Mouse (Mus musculus) macrophage (primary cell): ENCODE results near the gene Nudt13. TPM values are rescaled to one million over a fixed set of nuclear protein-coding genes. Genes with fewer than 3 reads are reported as not detected.

Experiments
- H3K27ac ChIP-seq: fragments of 350-480 bp; formaldehyde crosslinking; 2 replicates; pipeline ENCODE4 v1.9.0; 2021
- H3K36me3 ChIP-seq: fragments of 350-480 bp; formaldehyde crosslinking; 2 replicates; pipeline ENCODE4 v1.9.0; 2021; ENCODE audit errors: inconsistent target
- H3K4me3 ChIP-seq: fragments of 350-480 bp; formaldehyde crosslinking; 2 replicates; pipeline ENCODE4 v1.9.0; 2021; ENCODE audit errors: inconsistent target
- H3K79me2 ChIP-seq: fragments of 350-480 bp; formaldehyde crosslinking; 2 replicates; pipeline ENCODE4 v1.9.0; 2021; ENCODE audit errors: inconsistent target
- WGBS: methylation state at CpG from one replicate; pipeline ENCODE4 v1.1.7; 2026; ENCODE audit warnings: inconsistent platforms; ENCODE audit not compliant: missing documents; 5-methylcytosine and 5-hydroxymethylcytosine counted together
- polyA plus RNA-seq: library from polyadenylated mRNA; stranded (reverse); fragments of 250-400 nt; gene quantifications from 3 replicates; pipeline ENCODE4 v1.2.4, GENCODE M21; 2018; ENCODE audit warnings: inconsistent platforms
- total RNA-seq, 78 experiments: library from RNA; depleted of rRNA; stranded (reverse); fragments of 250-400 nt; gene quantifications; 1 replicate in 9 of 78; 2 replicates in 24 of 78; 3 replicates in 43 of 78; 4 replicates in 2 of 78; pipeline ENCODE4 v1.2.4; 2018; ENCODE audit warnings: inconsistent platforms in 56 of 78

Gene Nudt13
- total RNA-seq (2018; cell fraction: chromatin; rRNA removed) = 100 to 1,000 TPM in 1 of 26 experiments, 10 to 100 TPM in 25; 18.4 to 109 (median 60.5) TPM
- 10 to 100 TPM in 21 of 26 experiments, 1 to 10 TPM in 5; 7.2 to 20.7 (median 12.8) TPM for total RNA-seq (2018; cell fraction: cytosol; rRNA removed)
- 10 to 100 TPM; 18.0 to 93.6 (median 44.3) TPM for total RNA-seq (2018; cell fraction: nucleus; rRNA removed)
- 14.1 to 21.2 TPM (median 17.6 TPM) in 3 replicates for polyA plus RNA-seq

DNA sequence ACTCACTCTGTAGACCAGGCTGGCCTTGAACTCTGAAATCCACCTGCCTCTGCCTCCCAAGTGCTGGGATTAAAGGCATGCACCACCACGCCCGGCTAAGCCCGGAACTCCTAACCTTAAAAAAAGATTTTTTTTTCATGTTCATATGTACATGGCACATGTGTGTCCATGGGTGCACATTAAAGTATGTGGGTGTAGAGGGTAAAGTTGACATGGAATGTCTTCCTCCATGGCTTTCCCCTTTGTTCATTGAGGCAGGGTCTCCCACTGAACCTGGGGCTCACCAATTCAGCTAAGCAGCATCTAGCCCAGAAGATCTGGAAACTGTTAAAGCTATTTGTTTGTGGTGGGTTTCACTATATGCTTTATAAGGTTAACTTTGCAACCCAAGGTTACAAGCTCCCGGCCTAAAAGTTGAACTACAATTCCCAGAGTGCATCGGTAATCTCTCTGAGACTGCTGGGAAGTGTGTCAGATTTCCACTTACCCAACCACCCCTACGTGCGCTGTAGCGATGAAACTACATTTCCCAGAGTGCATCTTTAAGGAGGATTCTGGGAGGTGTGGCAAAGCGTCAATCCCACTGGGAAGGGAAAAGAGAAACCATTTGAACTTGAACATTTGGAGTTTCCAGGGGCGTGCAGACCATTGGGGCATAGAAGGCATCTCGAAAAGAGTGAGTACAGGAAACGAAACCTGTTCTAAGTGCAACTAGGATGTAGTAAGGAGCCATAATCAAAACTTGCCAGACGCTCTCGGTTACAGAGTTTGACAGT lies at the start of gene Nudt13:
TSS of gene Nudt13 (plus strand) at position 581 of the 776 bp plus-strand sequence.
- peaks cover 42% of the 10 kb centered on the region for H3K79me2 ChIP-seq
- 21% methylated on average over 14 of the region's 14 CpGs for WGBS
- H3K27ac ChIP-seq = peak within 1 kb of the TSS; percentile 37; the same call in 1 of the 2 replicates
- H3K36me3 ChIP-seq = no peaks in the 10 kb centered on the region
- peak within 1 kb of the TSS; percentile 69 for H3K4me3 ChIP-seq

DNA sequence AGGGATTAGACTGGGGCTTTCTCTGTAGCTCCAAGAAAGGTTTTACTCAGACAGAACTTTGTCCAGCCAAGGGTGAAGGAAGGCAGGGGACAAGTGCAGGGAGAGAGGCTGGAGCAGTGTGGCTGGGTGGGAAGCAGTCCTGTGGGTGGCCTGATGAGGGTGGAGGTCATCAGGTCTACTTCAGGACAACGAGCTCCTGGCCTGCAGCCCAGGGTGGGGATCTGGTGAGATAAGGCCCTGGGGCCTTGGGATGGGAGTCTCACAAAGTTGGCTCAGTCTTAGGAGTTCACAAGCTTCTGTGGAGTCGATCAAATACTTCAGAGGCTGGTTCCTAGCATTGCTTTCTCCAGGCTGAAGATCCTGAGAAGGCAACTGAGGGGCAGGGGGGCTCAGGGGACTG lies 49.2 kb upstream of the Nudt13 start:
- no peaks in the 10 kb centered on the region for H3K79me2 ChIP-seq
- H3K4me3 ChIP-seq = no peak overlapping the region
- 68% methylated on average over 2 of the region's 2 CpGs for WGBS
- no peak overlapping the region for H3K27ac ChIP-seq
- H3K36me3 ChIP-seq = no peaks in the 10 kb centered on the region

DNA sequence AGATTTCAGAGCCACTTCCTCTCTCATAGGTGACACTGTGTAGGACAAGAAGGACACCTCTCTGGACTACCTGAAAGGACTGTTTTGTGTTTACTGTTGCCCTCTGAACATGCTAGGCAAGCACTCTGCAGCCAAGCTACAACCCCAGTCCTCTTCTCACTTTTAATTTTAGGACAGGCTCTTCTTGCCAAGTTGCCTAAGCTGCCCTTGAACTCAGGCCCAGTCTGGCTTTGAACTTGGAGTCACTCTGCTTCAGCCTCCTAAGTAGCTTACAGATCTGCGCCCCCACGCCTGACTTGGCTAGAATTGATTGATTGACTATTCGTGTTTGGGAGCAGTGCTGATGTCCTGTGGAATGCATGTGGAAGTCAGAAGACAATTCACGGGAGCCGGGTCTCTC lies 48.6 kb upstream of the Nudt13 start:
- H3K36me3 ChIP-seq = no peaks in the 10 kb centered on the region
- WGBS = 83% methylated on average over 5 of the region's 5 CpGs
- H3K79me2 ChIP-seq = no peaks in the 10 kb centered on the region
- H3K4me3 ChIP-seq = no peak overlapping the region
- H3K27ac ChIP-seq = no peak overlapping the region

DNA sequence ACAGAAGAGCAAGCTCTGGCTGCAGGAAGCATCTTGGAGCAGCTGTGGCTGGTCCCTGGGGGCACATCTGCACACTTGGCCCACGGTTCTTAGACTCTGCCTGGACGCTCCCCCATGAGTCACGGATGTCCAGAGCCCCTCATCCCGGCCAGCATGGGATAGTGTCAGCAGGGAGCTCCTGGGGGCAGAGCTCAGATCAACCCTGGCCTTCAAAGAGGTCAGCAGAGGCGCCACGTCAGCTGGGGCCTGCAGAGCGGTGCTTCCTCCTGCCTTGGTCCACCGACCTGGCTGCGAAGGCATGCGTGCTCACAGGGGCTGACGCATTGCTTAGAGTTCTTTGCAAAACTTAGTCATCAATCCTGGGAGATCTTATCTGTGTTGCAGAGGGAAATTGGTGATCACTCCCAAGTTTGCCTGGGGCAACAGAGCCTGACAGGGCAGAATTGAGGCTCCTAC lies 47.7 kb upstream of the Nudt13 start:
- 93% methylated on average over 11 of the region's 11 CpGs for WGBS
- H3K79me2 ChIP-seq = no peaks in the 10 kb centered on the region
- no peak overlapping the region for H3K27ac ChIP-seq
- H3K36me3 ChIP-seq = no peaks in the 10 kb centered on the region
- no peak overlapping the region for H3K4me3 ChIP-seq

DNA sequence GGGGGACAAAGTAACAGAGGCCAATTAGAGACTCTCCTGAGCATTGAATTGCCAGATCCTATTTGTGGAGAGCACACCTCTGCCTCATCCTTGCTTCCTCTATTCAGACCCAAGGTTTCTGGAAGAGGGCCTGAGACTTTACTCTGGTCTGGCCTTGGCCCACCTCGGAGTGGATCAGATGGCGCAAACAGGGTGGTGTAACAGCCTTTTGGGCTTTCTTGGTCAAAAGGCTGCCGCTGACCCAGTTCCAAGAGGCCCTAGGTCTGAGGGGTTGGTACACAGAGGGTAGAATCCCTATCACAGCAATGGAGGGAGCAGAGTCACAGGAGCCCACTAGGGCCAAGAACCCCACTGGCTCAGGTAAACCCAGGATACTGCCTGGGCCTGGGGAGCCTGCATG lies 46.5 kb upstream of the Nudt13 start:
- Histone ChIP-seq H3K36me3 (no peaks in the 10 kb centered on the region), H3K27ac (no peak overlapping the region), H3K4me3 (no peak overlapping the region), H3K79me2 (no peaks in the 10 kb centered on the region)
- 84% methylated on average over 3 of the region's 3 CpGs for WGBS

DNA sequence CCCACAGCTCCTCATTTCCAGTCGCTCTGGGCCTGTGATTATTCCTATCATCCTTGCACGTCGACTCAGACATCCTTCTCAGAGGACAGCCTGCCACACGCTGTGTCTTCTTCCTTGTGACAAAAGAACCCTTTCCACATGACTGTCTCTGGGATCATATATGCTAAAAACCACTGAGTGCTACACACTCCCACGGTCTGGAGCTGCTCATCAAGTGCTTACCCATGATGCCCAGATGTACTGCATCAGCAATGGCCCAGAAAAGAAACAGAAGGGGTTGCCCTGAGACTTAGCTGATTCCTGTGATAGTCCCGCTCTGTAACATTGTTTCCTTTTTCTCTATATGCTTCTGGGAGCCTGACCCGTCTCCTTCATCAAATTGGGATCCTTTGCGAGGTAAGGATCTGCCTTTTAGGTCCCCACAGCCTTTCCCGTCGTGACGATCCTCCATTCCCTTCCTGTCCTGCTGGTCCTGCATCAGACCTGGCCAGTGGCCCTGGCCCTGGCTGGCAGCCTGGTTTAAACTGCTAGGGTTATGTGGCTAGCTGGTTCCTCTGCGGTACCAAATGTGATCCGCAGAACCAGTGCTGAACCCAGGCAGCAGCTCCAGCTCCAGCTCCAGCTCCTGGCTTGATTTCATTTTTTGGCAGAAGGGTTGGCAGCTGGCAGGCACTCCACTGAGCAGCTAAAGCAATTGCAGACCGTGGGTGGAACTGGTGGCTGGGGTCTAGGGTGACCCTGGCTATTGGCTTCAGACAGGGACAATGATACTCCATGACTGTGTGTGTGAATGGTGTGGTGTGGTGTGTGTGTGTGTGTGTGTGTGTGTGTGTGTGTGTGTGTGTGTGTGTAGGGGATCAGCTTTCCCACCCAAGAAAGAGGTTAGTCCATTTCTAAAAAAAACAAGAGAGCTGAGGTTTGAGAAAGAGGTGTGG lies 44.0 kb upstream of the Nudt13 start:
- H3K79me2 ChIP-seq = no peaks in the 10 kb centered on the region
- 85% methylated on average over 14 of the region's 14 CpGs for WGBS
- no peak overlapping the region for H3K4me3 ChIP-seq
- no peaks in the 10 kb centered on the region for H3K36me3 ChIP-seq
- no peak overlapping the region for H3K27ac ChIP-seq

DNA sequence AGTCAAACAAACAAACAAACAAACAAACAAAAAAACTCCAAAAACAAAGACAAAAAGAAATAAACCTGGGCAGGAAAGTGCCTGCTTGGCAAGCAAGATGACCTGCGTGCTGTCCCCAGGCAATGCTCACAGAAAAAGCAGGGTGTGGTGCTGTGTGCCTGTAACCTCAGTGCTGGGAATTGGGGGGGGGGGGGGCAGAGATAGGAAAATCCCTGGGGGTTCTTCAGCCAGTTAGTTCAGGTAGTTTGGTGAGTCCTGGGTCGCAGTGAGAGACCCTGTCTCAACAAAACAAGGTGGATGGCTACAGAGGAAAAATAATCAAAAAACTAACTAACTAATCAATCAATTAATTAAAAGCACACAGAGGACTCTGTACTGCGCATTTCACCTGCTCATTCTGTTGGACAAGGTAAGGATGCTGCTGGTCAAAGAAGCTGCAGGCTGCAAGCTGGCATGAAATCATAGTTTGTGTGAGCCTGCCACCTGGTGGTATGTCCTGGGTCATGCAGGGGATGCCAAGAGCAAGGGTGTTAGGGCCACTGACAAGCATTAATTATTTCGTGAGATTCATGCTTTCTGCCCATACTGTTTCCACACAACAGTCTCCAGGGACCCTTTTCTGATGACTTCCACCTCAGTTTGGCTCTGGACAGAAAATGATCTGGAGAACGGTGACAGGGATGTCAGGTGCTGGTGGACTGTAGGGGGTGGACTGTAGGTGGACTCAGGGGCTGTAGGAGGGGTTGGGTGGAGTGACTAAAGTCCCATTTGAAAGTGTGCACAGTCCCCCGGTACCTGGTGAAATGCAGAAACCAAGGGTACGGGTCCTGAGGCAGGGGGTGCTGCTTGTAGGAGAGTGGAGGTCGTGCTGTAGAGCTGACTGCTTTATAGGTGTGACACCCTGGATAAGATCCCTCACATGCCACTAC lies 36.0 kb upstream of the Nudt13 start:
- Histone ChIP-seq H3K36me3 (no peaks in the 10 kb centered on the region), H3K27ac (no peak overlapping the region), H3K4me3 (no peak overlapping the region), H3K79me2 (no peaks in the 10 kb centered on the region)
- 53% methylated on average over 8 of the region's 8 CpGs for WGBS

DNA sequence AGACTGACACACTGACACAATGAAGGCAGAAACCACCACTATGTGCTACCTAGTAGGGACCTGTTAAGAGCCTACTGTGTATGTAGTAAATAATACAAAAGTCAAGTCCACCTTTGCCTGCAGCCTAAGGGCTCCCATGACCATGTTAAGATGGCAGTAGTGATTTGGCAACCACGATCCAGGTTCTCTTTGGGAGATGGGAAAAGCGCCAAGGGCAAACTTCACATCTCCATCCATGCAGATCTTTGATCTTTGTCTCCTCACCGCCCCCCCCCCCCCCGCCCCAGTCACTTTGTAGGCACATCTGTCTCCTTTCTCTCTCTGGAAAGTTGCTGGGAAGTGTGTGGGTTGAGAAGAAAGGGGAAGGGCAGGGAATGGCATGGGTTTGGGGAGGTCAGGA lies 32.2 kb upstream of the Nudt13 start:
- no peaks in the 10 kb centered on the region for H3K79me2 ChIP-seq
- H3K27ac ChIP-seq = no peak overlapping the region
- 74% methylated on average over 4 of the region's 4 CpGs for WGBS
- no peak overlapping the region for H3K4me3 ChIP-seq
- H3K36me3 ChIP-seq = no peaks in the 10 kb centered on the region

DNA sequence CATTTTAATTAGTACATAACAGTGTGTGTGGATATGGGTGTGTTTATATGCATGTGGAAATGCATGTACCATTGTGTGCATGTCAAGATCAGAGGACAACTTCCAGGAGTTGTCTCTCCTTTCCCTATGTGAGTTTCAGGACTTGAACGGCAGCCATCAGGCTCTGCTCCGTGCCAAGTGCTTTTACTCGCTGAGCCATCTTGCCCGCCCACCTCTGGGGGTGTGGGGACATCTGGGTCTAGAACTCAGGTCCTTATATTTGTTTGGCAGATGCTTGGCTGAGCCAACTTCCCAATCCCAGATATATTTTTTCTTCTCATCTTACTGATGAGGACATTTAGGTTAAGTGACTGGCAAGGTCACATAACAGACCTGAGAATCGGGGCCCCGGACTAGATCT lies 26.1 kb upstream of the Nudt13 start:
- WGBS = 91% methylated on average over 6 of the region's 6 CpGs
- Histone ChIP-seq H3K4me3 (no peak overlapping the region), H3K27ac (no peak overlapping the region), H3K36me3 (no peaks in the 10 kb centered on the region), H3K79me2 (no peaks in the 10 kb centered on the region)

DNA sequence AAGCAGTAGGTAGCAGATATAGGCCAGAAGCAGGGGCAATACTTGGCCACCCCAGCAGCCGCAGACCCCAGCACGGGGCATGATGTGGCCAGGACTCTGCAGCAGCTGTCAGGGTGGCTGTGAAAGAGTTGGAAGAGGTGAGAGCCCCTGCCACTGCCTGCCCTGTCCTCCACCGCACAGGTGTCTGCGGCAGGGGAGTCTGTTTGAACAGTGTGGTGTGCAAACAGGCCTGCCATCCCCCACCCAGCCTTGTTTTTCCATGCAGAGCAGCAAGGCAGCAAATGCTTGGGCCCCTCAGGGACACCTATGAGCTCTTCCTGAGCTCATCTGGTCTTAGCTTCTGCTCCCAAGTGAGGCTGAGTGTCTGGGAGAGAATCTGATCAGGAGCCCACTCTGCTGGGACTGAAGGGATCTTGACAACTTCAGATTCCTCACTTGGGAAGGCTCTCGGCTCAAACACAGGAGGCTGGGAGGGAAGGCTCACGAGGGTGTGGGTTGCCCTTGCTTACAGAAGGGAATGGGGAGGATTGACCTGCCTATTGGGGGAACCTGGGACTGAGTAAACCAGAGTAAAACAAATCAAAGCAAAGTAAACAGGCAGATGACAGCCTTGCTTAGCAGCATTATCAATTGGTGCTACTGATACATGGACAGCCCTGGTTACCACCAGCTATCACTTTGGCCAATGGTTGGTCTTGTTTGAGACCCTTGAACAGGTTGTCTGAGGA lies 25.3 kb upstream of the Nudt13 start, which contains the start of gene Kcnk16:
TSS of gene Kcnk16 (minus strand) at position 118 of the 728 bp plus-strand sequence.
- H3K27ac ChIP-seq = no peak within 1 kb of the TSS
- no peaks in the 10 kb centered on the region for H3K79me2 ChIP-seq
- no peaks in the 10 kb centered on the region for H3K36me3 ChIP-seq
- WGBS = 86% methylated on average over 6 of the region's 6 CpGs
- H3K4me3 ChIP-seq = no peak within 1 kb of the TSS

DNA sequence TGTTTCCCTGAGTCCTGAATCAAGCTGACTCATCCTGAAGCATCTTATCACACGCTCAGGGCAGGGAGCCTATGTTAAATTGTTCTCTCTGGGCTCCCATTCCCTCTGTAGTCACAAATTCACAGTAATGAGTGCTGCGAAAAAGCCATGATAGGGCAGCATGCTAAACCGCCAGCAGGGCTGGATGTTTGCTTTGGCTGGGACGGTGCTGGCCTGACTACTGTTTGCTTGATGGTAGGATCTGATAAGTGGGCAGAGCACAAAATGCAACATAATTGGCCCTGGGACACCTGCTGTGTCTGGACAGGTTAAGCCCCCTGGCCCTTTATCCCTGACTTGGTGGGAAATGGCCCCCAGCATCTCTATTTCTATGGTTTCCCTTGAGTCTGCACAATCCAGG lies 3.1 kb upstream of the Nudt13 start:
- Histone ChIP-seq H3K36me3 (no peaks in the 10 kb centered on the region), H3K79me2 (peaks cover 18% of the 10 kb centered on the region), H3K27ac (no peak overlapping the region), H3K4me3 (no peak overlapping the region)
- WGBS = 97% methylated on average over 4 of the region's 4 CpGs

DNA sequence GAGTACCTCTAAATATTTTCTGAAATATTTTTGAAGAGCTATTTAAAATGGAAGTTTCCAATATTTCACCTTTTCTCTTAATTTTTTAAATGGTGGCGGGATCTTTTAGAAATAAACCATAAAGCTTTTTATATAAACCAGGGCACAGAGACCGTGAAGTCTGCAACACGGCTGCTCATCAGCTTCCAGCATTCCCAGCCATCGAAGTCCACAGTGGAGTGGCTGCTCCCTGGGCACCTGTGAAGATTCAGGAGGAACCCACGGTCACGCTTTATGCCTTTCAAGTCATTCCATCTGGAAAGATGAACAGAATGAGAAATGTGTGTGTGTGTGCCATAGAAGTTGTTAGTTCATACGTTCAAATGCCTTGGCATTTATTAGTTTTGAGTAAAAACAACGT lies 450 bp downstream of the Nudt13 start:
- H3K27ac ChIP-seq = peak overlapping the region; percentile 37; the same call in 1 of the 2 replicates
- peaks cover 49% of the 10 kb centered on the region for H3K79me2 ChIP-seq
- peak overlapping the region; percentile 69 for H3K4me3 ChIP-seq
- H3K36me3 ChIP-seq = no peaks in the 10 kb centered on the region
- 50% methylated on average over 8 of the region's 8 CpGs for WGBS

DNA sequence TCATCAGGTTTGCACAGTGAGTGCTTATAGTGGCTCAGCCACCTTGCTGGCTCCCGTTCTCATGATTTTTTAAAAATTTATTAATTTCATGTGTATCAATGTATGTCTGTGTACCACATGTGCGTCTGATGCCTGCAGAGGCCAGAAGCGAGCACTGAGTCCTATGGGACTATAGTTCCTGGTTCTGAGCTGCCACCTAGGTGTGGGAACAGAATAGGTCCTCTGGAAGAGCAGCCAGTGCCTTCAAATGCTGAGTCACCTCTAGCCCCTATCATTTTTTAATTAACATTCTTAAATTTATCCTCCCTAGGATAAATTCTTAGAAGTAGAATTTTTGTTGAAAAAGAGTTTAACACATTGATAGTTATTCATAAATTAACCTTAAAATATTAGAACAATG lies 3.1 kb downstream of the Nudt13 start:
- WGBS = 97% methylated on average over 3 of the region's 3 CpGs
- Histone ChIP-seq H3K36me3 (no peaks in the 10 kb centered on the region), H3K4me3 (peak overlapping the region; percentile 7; the same call in 1 of the 2 replicates), H3K27ac (peak overlapping the region; percentile 43), H3K79me2 (peaks cover 65% of the 10 kb centered on the region)
